Mouse (Mus musculus) E14TG2a.4 (cell line): Measurements from ENCODE around the gene Rnf115.
"Not testable (repeated sequence)": the region's sequence is repeated elsewhere in the genome, so short reads cannot be mapped to it uniquely, and the experiment has no call there.

Source experiments
- H3K27me3 ChIP-seq: 2 replicates; pipeline ENCODE4 v1.6.1; 2014; ENCODE audit warnings: low read length, control low read depth; ENCODE audit not compliant: insufficient read depth
- H3K36me3 ChIP-seq: 2 replicates; pipeline ENCODE4 v1.6.1; 2014; ENCODE audit warnings: low read length, control low read depth; ENCODE audit not compliant: insufficient read depth
- H3K4me1 ChIP-seq: replicated peaks from 2 replicates; pipeline ENCODE4 v1.6.1; 2014; ENCODE audit warnings: low read depth, low read length, control low read depth
- H3K4me3 ChIP-seq: replicated peaks from 2 replicates; pipeline ENCODE4 v1.5.1; 2014; ENCODE audit warnings: mild to moderate bottlenecking, low read length
- H3K9me3 ChIP-seq: 2 replicates; pipeline ENCODE4 v1.6.1; 2014; ENCODE audit warnings: low read length, control low read depth
- CTCF ChIP-seq: conservative IDR thresholded peaks from 2 replicates; pipeline ENCODE4 v1.5.1; 2014; ENCODE audit warnings: low read length
- NANOG ChIP-seq: IDR thresholded peaks from 2 replicates; pipeline ENCODE4 v1.6.1; 2014; ENCODE audit warnings: borderline replicate concordance, low read length, mixed read lengths
- POU5F1 ChIP-seq: IDR thresholded peaks from 2 replicates; pipeline ENCODE4 v1.6.1; 2014; ENCODE audit warnings: low read length, borderline replicate concordance

Rnf115 gene

GRCm38 (mm10) chr3:96727343-96727827 is at the start of gene Rnf115, which contains the start of gene Polr3c:
Gene Rnf115, plus strand, starts transcription at chr3:96727664.
Gene Polr3c, minus strand, starts transcription at chr3:96727628.
- H3K4me1 ChIP-seq = peaks cover 47% of the 10 kb centered on the region
- TF ChIP-seq NANOG = no peak
- no peak for TF ChIP-seq POU5F1
- no peak for TF ChIP-seq CTCF
- H3K9me3 ChIP-seq = no peaks in the 10 kb centered on the region
- H3K27me3 ChIP-seq = no peaks in the 10 kb centered on the region
- peak within 1 kb of the TSS; percentile 92 for H3K4me3 ChIP-seq
- H3K36me3 ChIP-seq = peaks cover 31% of the 10 kb centered on the region

- TF ChIP-seq CTCF (no peak), NANOG (no peak), POU5F1 (no peak)
These were observed 49.0 kb upstream of the Rnf115 start for GRCm38 (mm10) chr3:96678456-96678855.

GRCm38 (mm10) chr3:96679159-96679674 is 48.2 kb upstream of the Rnf115 start:
- peaks cover 92% of the 10 kb centered on the region for H3K4me1 ChIP-seq
- peak overlapping the region; percentile 57 for H3K4me3 ChIP-seq
- no peaks in the 10 kb centered on the region for H3K9me3 ChIP-seq
- TF ChIP-seq CTCF (no peak), POU5F1 (no peak), NANOG (no peak)
- H3K36me3 ChIP-seq = 0 out of 2 replicates have a peak, but pooled peaks cover 4% of the 10 kb centered on the region
- peaks cover 14% of the 10 kb centered on the region for H3K27me3 ChIP-seq

More at GRCm38 (mm10) chr3:96678456-96678855, 49.0 kb upstream of the Rnf115 start:
- Histone ChIP-seq H3K36me3 (0 out of 2 replicates have a peak, but pooled peaks cover 4% of the 10 kb centered on the region), H3K4me1 (peaks cover 92% of the 10 kb centered on the region), H3K9me3 (no peaks in the 10 kb centered on the region), H3K27me3 (peaks cover 7% of the 10 kb centered on the region), H3K4me3 (peak overlapping the region; percentile 57)

- peaks cover 91% of the 10 kb centered on the region for H3K4me1 ChIP-seq
- peaks cover 26% of the 10 kb centered on the region for H3K27me3 ChIP-seq
- H3K4me3 ChIP-seq = peak overlapping the region; percentile 57; the same call in 1 of the 2 replicates
- no peak for TF ChIP-seq POU5F1
- no peak for TF ChIP-seq NANOG
- TF ChIP-seq CTCF = no peak
- H3K9me3 ChIP-seq = no peaks in the 10 kb centered on the region
- H3K36me3 ChIP-seq = 0 out of 2 replicates have a peak, but pooled peaks cover 4% of the 10 kb centered on the region
These were observed 47.1 kb upstream of the Rnf115 start for GRCm38 (mm10) chr3:96680269-96680956.

- Histone ChIP-seq H3K27me3 (peaks cover 31% of the 10 kb centered on the region), H3K9me3 (no peaks in the 10 kb centered on the region), H3K4me1 (peaks cover 71% of the 10 kb centered on the region), H3K4me3 (0 out of 2 replicates have a peak overlapping the region, but pooled peaks have one; percentile 7), H3K36me3 (0 out of 2 replicates have a peak, but pooled peaks cover 4% of the 10 kb centered on the region)
- TF ChIP-seq POU5F1 (no peak), CTCF (no peak), NANOG (no peak)
These were observed 44.0 kb upstream of the Rnf115 start for GRCm38 (mm10) chr3:96683496-96683895.

GRCm38 (mm10) chr3:96684151-96684821 is 43.2 kb upstream of the Rnf115 start:
- TF ChIP-seq POU5F1 (no peak), NANOG (no peak), CTCF (no peak)
- no peaks in the 10 kb centered on the region for H3K9me3 ChIP-seq
- peaks cover 34% of the 10 kb centered on the region for H3K27me3 ChIP-seq
- H3K4me3 ChIP-seq = peak overlapping the region; percentile 73
- H3K4me1 ChIP-seq = peaks cover 71% of the 10 kb centered on the region
- H3K36me3 ChIP-seq = 0 out of 2 replicates have a peak, but pooled peaks cover 4% of the 10 kb centered on the region

- TF ChIP-seq POU5F1 (no peak), CTCF (no peak), NANOG (no peak)
- peak overlapping the region; percentile 73 for H3K4me3 ChIP-seq
- peaks cover 71% of the 10 kb centered on the region for H3K4me1 ChIP-seq
- no peaks in the 10 kb centered on the region for H3K9me3 ChIP-seq
- H3K27me3 ChIP-seq = peaks cover 36% of the 10 kb centered on the region
- 0 out of 2 replicates have a peak, but pooled peaks cover 4% of the 10 kb centered on the region for H3K36me3 ChIP-seq
These were observed 42.7 kb upstream of the Rnf115 start for GRCm38 (mm10) chr3:96684822-96685156.

- not testable (repeated sequence) for H3K9me3 ChIP-seq, H3K36me3 ChIP-seq, H3K4me3 ChIP-seq
- H3K27me3 ChIP-seq = peaks cover 40% of the 10 kb centered on the region
- peaks cover 71% of the 10 kb centered on the region for H3K4me1 ChIP-seq
These were observed 41.4 kb upstream of the Rnf115 start for GRCm38 (mm10) chr3:96686057-96686456.
